Mouse (Mus musculus) olfactory bulb, adult 2 months (tissue): ENCODE data around the gene Mei4. TPM values are rescaled to one million over a fixed set of nuclear protein-coding genes. Genes with fewer than 3 reads are reported as not detected.

ENCODE experiments used
- H3K27ac ChIP-seq: fragments of 200-500 bp; 2 replicates; pipeline ENCODE4 v1.5.1; 2012; ENCODE audit warnings: low read depth, low read length; ENCODE audit not compliant: insufficient read depth
- H3K4me1 ChIP-seq: fragments of 200-500 bp; 2 replicates; pipeline ENCODE4 v1.6.1; 2012; ENCODE audit warnings: low read length; ENCODE audit not compliant: control insufficient read depth, insufficient read depth
- H3K4me3 ChIP-seq: fragments of 200-500 bp; 2 replicates; pipeline ENCODE4 v1.5.1; 2012; ENCODE audit warnings: mild to moderate bottlenecking, low read depth, low read length, moderate library complexity; ENCODE audit not compliant: insufficient read depth
- CTCF ChIP-seq: fragments of 200-500 bp; IDR thresholded peaks from 2 replicates; pipeline ENCODE4 v1.5.1; 2012; ENCODE audit warnings: low read depth, mild to moderate bottlenecking, low read length, moderate library complexity; ENCODE audit not compliant: insufficient read depth
- POLR2A ChIP-seq: fragments of 200-500 bp; IDR thresholded peaks from 2 replicates; pipeline ENCODE4 v1.6.1; 2012; ENCODE audit warnings: mild to moderate bottlenecking, low read depth, low read length, moderate library complexity; ENCODE audit not compliant: insufficient read depth
- WGBS: fragments of 180-500 bp; shearing (Covaris S2); methylation state at CpG from one replicate; pipeline ENCODE4 v1.1.7; 2018; 5-methylcytosine and 5-hydroxymethylcytosine counted together
- polyA plus RNA-seq: library from polyadenylated mRNA; stranded (reverse); fragments of >200 nt; gene quantifications from 2 replicates; pipeline ENCODE4 v1.2.4, GENCODE M21; 2012; ENCODE audit warnings: low replicate concordance; ENCODE audit not compliant: missing spikeins, insufficient read depth, insufficient read length

Mei4 gene
- polyA plus RNA-seq, 1 experiment: not detected

GRCm38 (mm10) chr9:81945624-81946023 lies 82.2 kb downstream of the Mei4 start:
- Histone ChIP-seq H3K27ac (no peak overlapping the region), H3K4me3 (no peak overlapping the region), H3K4me1 (no peaks in the 10 kb centered on the region)
- TF ChIP-seq CTCF (no peak), POLR2A (no peak)
- WGBS: 86% methylated on average over 6 of the region's 6 CpGs

DNA sequence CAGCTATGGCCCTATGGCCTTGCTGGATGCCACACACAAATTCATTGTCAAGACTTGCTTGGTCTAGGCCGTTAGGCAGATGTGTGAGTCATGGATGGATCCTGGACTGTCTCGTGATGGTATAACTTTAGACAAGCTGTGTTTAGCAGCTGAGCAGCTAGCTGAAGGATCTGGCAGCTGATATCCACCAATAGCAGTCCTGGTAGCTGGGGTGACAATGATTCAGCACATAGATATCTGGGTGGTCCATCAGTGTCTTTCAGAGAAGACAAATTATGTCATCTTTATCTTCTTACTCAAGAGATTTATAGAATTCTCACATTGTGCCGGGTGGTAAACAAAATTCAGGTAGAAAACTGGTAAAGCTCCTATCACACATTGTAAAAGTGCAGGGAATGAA lies 93.4 kb downstream of the Mei4 start:
- no peak for TF ChIP-seq CTCF
- no peak for TF ChIP-seq POLR2A
- 80% methylated on average over 3 of the region's 3 CpGs for WGBS
- H3K4me3 ChIP-seq: no peak overlapping the region
- no peak overlapping the region for H3K27ac ChIP-seq
- no peaks in the 10 kb centered on the region for H3K4me1 ChIP-seq

GRCm38 (mm10) chr9:81957842-81958241 lies 94.4 kb downstream of the Mei4 start:
- WGBS: 77% methylated on average over 2 of the region's 2 CpGs
- Histone ChIP-seq H3K27ac (no peak overlapping the region), H3K4me3 (no peak overlapping the region), H3K4me1 (no peaks in the 10 kb centered on the region)
- no peak for TF ChIP-seq CTCF
- TF ChIP-seq POLR2A: no peak

DNA sequence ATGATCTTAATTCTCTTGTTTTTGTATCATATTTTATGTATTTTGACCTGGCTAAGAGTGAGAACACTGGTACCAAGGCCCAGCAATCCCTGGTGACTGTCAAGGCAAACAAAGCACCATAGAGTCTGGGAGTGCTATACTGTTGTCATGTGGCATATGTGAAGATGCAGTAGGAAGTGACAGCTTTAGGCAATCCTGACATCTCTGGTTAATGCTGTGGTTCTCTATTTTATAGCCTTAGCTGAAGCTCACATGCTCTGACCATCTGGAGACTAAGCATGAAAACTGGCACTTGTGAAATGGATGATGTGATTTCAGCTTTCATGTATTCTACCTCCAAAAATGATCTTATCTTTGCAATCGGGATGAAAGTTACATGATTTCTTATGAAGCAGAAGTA lies 103.3 kb downstream of the Mei4 start:
- 96% methylated on average over 1 of the region's 1 CpGs for WGBS
- Histone ChIP-seq H3K4me1 (no peaks in the 10 kb centered on the region), H3K27ac (no peak overlapping the region), H3K4me3 (no peak overlapping the region)
- no peak for TF ChIP-seq CTCF
- no peak for TF ChIP-seq POLR2A

DNA sequence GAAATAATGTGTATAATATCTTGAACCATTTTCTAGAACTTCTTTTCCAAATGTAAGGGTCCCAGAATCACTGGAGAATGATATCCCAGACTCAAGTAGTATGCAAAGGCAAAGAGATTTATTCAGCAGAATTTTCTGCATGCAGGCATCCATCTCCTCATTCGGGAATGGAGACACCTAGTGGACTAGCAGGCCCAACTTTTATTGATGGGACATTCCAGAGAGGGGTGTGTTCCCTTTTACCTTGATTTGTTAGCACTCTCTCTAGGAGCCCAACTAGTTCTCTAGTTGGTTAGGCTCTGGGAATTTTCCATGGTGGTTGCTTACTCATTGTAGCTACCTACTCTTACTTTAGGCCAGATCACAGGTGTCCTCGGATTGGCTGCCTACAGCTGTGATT lies 105.5 kb downstream of the Mei4 start:
- WGBS: 71% methylated on average over 2 of the region's 2 CpGs
- Histone ChIP-seq H3K4me1 (no peaks in the 10 kb centered on the region), H3K4me3 (no peak overlapping the region), H3K27ac (no peak overlapping the region)
- TF ChIP-seq CTCF (no peak), POLR2A (no peak)

- WGBS: 93% methylated on average over 3 of the region's 3 CpGs
- H3K4me1 ChIP-seq: no peaks in the 10 kb centered on the region
- TF ChIP-seq POLR2A (no peak), CTCF (no peak)
- H3K27ac ChIP-seq: no peak overlapping the region
- no peak overlapping the region for H3K4me3 ChIP-seq
Measured at GRCm38 (mm10) chr9:81982461-81982860, 119.0 kb downstream of the Mei4 start.

GRCm38 (mm10) chr9:82012991-82013390 lies 149.5 kb downstream of the Mei4 start:
- TF ChIP-seq POLR2A: no peak
- no peak for TF ChIP-seq CTCF
- H3K4me1 ChIP-seq: 0 out of 2 replicates have a peak, but pooled peaks cover 2% of the 10 kb centered on the region
- H3K27ac ChIP-seq: no peak overlapping the region
- H3K4me3 ChIP-seq: no peak overlapping the region
- WGBS: 81% methylated on average over 3 of the region's 3 CpGs

- no peaks in the 10 kb centered on the region for H3K4me1 ChIP-seq
- TF ChIP-seq POLR2A (no peak), CTCF (no peak)
- WGBS: 100% methylated on average over 1 of the region's 1 CpGs
- H3K4me3 ChIP-seq: no peak overlapping the region
- no peak overlapping the region for H3K27ac ChIP-seq
Measured at GRCm38 (mm10) chr9:82042515-82043056, 179.1 kb downstream of the Mei4 start.

DNA sequence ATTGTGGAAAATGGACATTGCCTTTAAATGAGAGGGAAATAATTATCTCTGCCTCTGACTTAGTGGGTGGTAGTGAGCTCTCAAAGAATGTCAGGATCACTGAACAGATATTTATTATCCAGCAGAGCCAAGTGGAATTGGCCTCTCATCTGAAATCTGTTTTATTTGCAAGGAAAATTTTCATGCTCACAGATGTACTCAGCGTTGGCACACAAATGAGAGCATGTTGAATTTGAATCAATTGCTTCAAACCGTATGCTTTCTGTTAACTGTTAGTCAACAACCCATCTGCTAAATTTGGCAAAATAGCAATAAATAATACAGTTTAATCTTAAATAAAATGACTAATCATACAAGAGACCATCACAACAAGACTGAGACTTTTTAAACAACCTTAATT lies 181.0 kb downstream of the Mei4 start:
- WGBS: 40% methylated on average over 2 of the region's 2 CpGs
- H3K4me1 ChIP-seq: no peaks in the 10 kb centered on the region
- no peak overlapping the region for H3K4me3 ChIP-seq
- no peak overlapping the region for H3K27ac ChIP-seq
- TF ChIP-seq CTCF: no peak
- TF ChIP-seq POLR2A: no peak

DNA sequence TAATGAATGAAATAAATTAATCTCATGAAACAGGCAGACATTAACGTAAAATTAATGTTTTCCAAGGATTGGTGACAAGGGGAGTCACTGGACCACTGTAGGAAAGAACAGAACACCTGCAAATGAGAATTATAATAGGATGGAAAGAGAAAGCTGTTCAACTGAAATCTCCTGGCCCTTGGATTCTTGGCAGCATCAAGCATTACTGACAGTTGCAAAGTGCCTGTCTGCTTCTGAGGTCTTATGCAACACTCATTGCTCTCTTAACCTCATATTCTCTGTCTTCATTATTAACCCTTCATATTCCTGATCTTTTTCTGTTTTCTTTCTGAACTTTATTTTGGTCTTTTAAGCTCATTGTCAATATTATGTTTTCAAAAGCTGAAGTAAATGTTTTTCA lies 210.4 kb downstream of the Mei4 start:
- WGBS: 79% methylated on average over 1 of the region's 1 CpGs

More for the DNA sequence above, 210.4 kb downstream of the Mei4 start:
- Histone ChIP-seq H3K4me1 (no peaks in the 10 kb centered on the region), H3K27ac (no peak overlapping the region), H3K4me3 (no peak overlapping the region)
- no peak for TF ChIP-seq POLR2A
- TF ChIP-seq CTCF: no peak
